Mouse (Mus musculus) liver, embryonic 15.5 days (tissue): ENCODE results near the gene Rnf214. TPM values are rescaled to one million over a fixed set of nuclear protein-coding genes. Genes with fewer than 3 reads are reported as not detected.

Source experiments
- ATAC-seq: fragments of 200-750 bp; cut with Nextera tagmentation; 2 replicates; pipeline ENCODE4 v1.8.0; 2017; ENCODE audit warnings: moderate number of reproducible peaks, mild to moderate bottlenecking, moderate library complexity; ENCODE audit not compliant: insufficient read depth
- H3K27ac ChIP-seq: fragments of 300-500 bp; sonication (generic); replicated peaks from 2 replicates; pipeline ENCODE4 v1.5.1; 2015; ENCODE audit warnings: mild to moderate bottlenecking, inconsistent platforms
- H3K27me3 ChIP-seq: fragments of 300-500 bp; sonication (generic); 2 replicates; pipeline ENCODE4 v1.6.1; 2015; ENCODE audit warnings: mild to moderate bottlenecking, inconsistent platforms
- H3K36me3 ChIP-seq: fragments of 300-500 bp; sonication (generic); replicated peaks from 2 replicates; pipeline ENCODE4 v1.6.1; 2015; ENCODE audit warnings: moderate library complexity, mild to moderate bottlenecking, inconsistent platforms
- H3K4me1 ChIP-seq: fragments of 300-500 bp; sonication (generic); replicated peaks from 2 replicates; pipeline ENCODE4 v1.6.1; 2015; ENCODE audit warnings: inconsistent platforms
- H3K4me2 ChIP-seq: fragments of 300-500 bp; sonication (generic); 2 replicates; pipeline ENCODE4 v1.6.1; 2015; ENCODE audit warnings: moderate library complexity, mild to moderate bottlenecking, inconsistent platforms
- H3K4me3 ChIP-seq: fragments of 300-500 bp; sonication (generic); replicated peaks from 2 replicates; pipeline ENCODE4 v1.5.1; 2015; ENCODE audit warnings: mild to moderate bottlenecking, inconsistent platforms
- H3K9ac ChIP-seq: fragments of 300-500 bp; sonication (generic); 2 replicates; pipeline ENCODE4 v1.6.1; 2015; ENCODE audit warnings: moderate library complexity, mild to moderate bottlenecking, inconsistent platforms
- H3K9me3 ChIP-seq: fragments of 300-500 bp; sonication (generic); replicated peaks from 2 replicates; pipeline ENCODE4 v1.6.1; 2016; ENCODE audit warnings: inconsistent platforms
- WGBS: fragments of 180-500 bp; shearing (Covaris S2); methylation state at CpG from one replicate; pipeline ENCODE4 v1.1.7; 2015; ENCODE audit warnings: mixed read lengths; ENCODE audit not compliant: insufficient replicate concordance; 5-methylcytosine and 5-hydroxymethylcytosine counted together
- polyA plus RNA-seq: library from polyadenylated mRNA; unstranded; fragments of >200 nt; fragmentation: Nextera tagmentation; extraction: Ambion mirVana; gene quantifications from 2 replicates; pipeline ENCODE4 v1.2.1, GENCODE M21; 2015

Rnf214 gene
- polyA plus RNA-seq, 1 experiment from 2014 or later, result 15.2 TPM

DNA sequence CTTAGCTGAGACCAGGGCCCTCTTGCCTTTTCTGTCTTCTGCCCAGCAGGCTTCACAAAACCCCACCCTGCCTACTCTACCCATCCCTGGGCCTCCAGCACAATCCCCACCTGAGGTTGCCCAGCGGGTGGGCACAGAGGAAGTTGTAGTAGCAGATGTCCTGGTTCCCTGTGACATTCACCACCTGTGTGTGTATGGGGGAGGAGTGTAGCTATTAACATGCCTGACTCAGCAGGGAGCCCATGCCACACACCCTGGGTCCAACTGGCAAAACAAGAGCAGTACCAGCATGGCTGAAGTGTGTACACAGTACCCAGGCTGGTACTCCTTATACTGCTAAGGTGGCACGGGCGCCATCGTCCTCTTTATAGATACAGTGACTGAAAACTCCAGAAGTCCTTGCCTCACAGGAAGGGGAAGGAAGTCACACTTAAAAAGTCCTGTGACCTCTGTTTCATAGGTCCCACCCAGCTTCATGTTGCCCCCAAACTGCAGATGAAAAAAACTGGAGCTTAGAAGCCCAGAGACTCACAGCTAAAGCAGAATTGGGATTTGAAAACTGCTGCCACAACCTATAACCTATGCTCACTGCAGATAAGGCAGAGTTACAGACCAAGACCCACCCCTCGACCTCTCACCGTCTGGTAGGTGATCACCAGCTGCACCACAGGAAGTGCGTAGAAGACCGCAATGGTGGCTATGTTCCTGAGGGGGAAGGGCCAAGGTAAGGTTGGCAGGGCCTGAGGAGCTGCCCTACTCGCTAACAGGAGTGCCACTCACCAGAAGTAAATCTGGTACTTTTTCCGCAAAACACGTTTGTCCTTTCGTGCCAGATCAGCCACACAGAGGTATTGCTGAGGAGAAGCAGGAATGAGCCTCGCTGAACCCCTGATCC, 38.0 kb upstream of the Rnf214 start:
- Histone ChIP-seq H3K4me3 (no peak overlapping the region), H3K9ac (no peak overlapping the region), H3K4me2 (no peak overlapping the region), H3K27me3 (no peaks in the 10 kb centered on the region), H3K4me1 (peaks cover 46% of the 10 kb centered on the region), H3K9me3 (no peaks in the 10 kb centered on the region), H3K36me3 (peaks cover 92% of the 10 kb centered on the region), H3K27ac (0 out of 2 replicates have a peak overlapping the region, but pooled peaks have one; percentile 29)
- no peak for ATAC-seq
- 45% methylated on average over 13 of the region's 13 CpGs for WGBS

DNA sequence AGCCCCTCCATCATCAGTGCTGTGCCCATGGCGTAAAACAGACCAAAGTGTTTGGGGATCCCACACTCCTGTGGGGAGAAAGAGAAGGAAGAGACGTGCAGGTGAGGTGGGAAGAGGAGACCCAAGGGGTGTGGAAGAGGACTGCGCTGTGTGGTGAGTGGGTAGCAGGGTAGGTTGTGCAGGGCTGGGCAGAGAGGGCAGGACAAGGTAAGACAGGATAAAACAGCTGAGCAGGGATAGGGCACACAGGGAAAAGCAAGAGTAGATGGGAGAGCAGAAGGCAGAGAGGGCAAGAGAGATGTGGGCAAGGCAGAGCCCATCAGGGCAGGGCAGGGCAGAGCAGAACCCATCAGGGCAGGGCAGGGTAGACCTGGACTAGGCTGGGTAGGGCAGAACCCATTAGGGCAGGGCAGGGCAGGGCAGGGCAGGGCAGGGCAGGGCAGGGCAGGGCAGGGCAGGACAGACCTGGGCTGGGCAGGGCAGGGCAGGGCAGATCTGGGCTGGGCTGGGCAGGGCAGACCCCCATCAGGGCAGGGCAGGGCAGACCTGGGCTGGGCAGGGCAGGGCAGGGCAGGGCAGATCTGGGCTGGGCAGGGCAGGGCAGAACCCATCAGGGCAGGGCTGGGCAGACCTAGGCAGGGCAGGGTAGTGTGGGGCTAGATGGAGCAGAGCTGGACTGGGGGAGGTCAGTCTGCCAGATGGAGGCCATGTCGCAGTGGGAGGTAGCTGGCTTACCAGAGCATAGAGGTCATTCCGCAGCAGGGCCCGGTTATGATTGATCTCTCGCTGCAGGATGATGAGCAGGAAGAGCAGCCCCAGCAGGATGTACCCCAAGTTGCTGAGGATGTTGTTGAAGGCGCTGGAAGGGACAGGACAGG, 37.2 kb upstream of the Rnf214 start:
- Histone ChIP-seq H3K27me3 (no peaks in the 10 kb centered on the region), H3K4me1 (peaks cover 46% of the 10 kb centered on the region), H3K9me3 (no peaks in the 10 kb centered on the region), H3K4me3 (no peak overlapping the region), H3K36me3 (peaks cover 91% of the 10 kb centered on the region), H3K27ac (0 out of 2 replicates have a peak overlapping the region, but pooled peaks have one; percentile 29), H3K9ac (no peak overlapping the region), H3K4me2 (no peak overlapping the region)
- ATAC-seq, result peak; percentile 71
- 81% methylated on average over 8 of the region's 8 CpGs for WGBS

DNA sequence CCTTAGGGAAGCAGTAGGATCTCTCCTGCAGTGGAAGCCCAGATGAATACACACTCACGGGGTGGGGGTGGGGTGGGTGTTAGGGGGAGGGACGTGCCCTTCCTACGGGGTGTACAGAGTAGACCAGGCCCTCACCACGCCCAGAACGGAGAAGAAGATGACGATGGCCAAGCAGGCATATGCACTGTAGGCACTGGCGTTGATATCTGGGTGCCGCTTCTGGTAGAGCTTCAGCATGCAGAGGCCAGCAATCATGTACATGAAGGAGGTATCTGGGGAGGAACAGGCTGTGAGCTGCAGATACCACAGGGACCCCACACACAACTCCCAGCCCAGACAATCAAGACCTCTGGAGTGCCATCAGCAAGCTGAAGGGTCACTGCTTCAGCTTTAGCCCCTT, 36.2 kb upstream of the Rnf214 start:
- 25% methylated on average over 8 of the region's 8 CpGs for WGBS

DNA sequence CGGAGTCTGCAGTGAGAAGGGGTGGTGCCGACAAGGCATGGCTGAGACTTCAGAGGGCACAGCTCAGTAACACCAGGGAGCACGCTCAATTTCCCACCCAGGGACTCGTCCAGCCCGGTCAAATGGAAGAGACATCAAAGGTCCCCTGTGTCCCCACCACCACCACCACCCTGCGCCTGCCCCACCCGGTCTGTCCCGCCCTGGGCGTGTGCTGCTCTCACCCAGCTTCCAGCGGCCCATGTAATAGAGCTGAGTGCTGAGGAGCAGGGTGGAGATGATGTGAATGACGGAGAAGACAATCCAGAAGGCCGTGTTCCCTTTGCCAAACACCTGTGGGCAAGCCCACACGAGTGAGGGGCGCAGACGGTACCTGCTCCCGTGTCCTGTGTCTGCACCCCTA, 35.8 kb upstream of the Rnf214 start:
- Histone ChIP-seq H3K4me1 (peaks cover 46% of the 10 kb centered on the region), H3K4me3 (no peak overlapping the region), H3K27ac (no peak overlapping the region), H3K4me2 (peak overlapping the region; percentile 15), H3K9me3 (no peaks in the 10 kb centered on the region), H3K9ac (no peak overlapping the region), H3K27me3 (no peaks in the 10 kb centered on the region), H3K36me3 (peaks cover 86% of the 10 kb centered on the region)
- WGBS, result 65% methylated on average over 16 of the region's 16 CpGs
- ATAC-seq, result peak; percentile 60

More for the DNA sequence above, 36.2 kb upstream of the Rnf214 start:
- Histone ChIP-seq H3K4me1 (peaks cover 46% of the 10 kb centered on the region), H3K9ac (no peak overlapping the region), H3K27me3 (no peaks in the 10 kb centered on the region), H3K4me3 (no peak overlapping the region), H3K9me3 (no peaks in the 10 kb centered on the region), H3K36me3 (peaks cover 91% of the 10 kb centered on the region), H3K4me2 (peak overlapping the region; percentile 15), H3K27ac (no peak overlapping the region)
- ATAC-seq, result peak; percentile 77

DNA sequence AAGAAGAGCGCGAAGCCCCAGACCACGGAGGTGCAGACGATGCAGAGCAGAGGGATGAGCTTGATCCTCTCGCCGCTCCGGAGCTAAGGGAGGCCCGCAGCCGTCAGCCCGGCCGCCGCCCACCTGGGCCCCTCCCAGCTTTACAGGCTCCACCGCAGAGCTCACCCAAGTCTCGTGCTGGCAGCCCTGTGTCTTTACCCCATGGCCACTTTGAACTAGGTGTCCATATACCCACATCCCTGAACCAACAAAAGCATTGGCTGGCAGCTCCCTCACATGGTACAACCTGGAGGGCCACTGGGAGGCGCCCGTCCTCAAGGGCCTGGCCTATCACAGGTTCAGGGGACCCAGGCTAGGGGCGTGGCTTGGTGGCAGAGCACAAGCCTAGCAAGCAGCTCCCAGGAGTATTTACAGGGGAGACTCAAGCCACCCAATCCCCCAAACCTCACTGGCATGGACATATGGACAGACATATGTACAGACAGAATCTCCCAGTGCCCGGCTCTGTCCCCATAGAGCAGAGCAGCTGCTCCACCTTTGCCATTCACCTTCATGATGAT, 34.7 kb upstream of the Rnf214 start:
- Histone ChIP-seq H3K27me3 (0 out of 2 replicates have a peak, but pooled peaks cover 2% of the 10 kb centered on the region), H3K27ac (no peak overlapping the region), H3K9ac (no peak overlapping the region), H3K4me2 (no peak overlapping the region), H3K36me3 (peaks cover 76% of the 10 kb centered on the region), H3K4me1 (peaks cover 46% of the 10 kb centered on the region), H3K9me3 (no peaks in the 10 kb centered on the region), H3K4me3 (no peak overlapping the region)
- no peak for ATAC-seq
- 70% methylated on average over 18 of the region's 18 CpGs for WGBS

DNA sequence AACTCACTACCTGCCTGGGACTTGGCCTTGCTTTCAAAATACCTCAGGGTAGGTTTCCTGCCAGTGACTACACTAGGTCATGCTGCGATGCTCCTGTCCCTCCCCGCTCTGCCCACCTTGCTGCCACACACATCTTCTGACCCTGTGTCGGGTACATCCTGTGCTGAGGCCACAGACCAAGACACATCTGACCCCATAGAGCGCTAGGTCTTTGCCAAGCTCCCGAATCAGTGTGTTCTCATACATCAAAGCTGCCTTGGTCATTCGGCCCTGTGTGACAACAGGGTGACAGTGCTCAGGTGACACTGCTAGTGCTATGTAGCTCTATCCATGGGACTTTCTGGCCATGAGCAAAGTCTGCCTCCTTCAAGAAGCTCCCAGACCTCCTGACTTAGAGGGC, 33.1 kb upstream of the Rnf214 start:
- H3K4me2 ChIP-seq, result no peak overlapping the region
- peaks cover 60% of the 10 kb centered on the region for H3K36me3 ChIP-seq
- peaks cover 15% of the 10 kb centered on the region for H3K27me3 ChIP-seq
- H3K9me3 ChIP-seq, result no peaks in the 10 kb centered on the region
- H3K4me1 ChIP-seq, result peaks cover 38% of the 10 kb centered on the region
- no peak overlapping the region for H3K4me3 ChIP-seq
- no peak overlapping the region for H3K9ac ChIP-seq
- 81% methylated on average over 6 of the region's 6 CpGs for WGBS
- no peak for ATAC-seq
- no peak overlapping the region for H3K27ac ChIP-seq

DNA sequence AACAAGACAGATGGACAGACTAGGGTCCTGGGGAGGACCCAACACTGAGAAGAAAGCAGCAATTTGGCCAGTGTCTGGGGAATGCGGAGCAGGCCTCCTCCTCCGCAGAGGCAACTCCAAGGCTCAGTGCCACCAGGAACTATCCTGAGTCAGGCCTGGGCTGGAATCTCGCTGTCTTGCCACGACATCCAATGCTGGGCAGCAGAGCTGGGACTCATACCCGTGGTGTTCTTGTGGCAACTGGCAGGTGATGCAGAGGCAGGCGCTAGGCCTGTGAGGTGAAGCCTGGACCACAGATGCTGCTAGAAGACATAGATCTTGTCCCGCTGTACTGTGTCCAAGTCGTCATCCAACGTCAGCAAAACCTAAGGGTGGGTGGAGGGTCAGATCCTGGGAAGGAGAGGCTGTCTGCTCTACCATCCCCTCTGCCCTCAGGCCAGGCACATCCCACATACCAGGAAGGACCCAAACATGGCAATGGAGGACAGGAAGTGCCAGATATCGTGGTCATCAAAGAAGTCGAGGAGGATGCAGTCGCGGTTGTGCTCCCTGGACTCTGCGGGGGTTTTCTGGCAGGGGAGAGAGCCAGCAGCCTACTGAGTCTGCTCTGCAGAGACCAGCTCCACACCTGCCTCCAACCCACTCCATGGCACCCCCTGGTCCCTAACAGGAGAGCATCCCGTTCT, 32.4 kb upstream of the Rnf214 start:
- no peak for ATAC-seq
- H3K27ac ChIP-seq, result no peak overlapping the region
- peaks cover 53% of the 10 kb centered on the region for H3K36me3 ChIP-seq
- 66% methylated on average over 15 of the region's 15 CpGs for WGBS
- peaks cover 19% of the 10 kb centered on the region for H3K27me3 ChIP-seq
- no peak overlapping the region for H3K9ac ChIP-seq
- no peak overlapping the region for H3K4me3 ChIP-seq
- H3K4me1 ChIP-seq, result peaks cover 31% of the 10 kb centered on the region
- no peaks in the 10 kb centered on the region for H3K9me3 ChIP-seq
- no peak overlapping the region for H3K4me2 ChIP-seq

DNA sequence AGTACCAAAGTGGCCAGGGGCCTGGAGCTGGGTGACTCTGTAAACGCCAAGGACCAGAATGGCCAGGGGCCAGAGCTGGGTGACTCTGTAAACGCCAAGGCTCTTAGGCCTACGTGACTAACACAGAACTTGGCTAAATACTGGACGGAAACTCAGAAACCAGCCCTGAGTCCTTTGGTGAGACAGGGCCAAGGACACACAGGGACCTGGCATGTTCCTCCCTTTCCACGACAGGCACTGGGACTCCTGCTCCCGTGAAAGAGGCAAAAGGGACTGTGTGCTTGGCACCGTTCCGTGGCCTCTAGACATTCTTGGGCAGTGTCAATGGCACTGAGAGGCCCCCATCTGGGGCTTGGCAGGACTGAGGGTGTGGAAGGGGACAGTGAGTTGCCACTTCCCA, 31.4 kb upstream of the Rnf214 start:
- WGBS, result 80% methylated on average over 8 of the region's 8 CpGs

DNA sequence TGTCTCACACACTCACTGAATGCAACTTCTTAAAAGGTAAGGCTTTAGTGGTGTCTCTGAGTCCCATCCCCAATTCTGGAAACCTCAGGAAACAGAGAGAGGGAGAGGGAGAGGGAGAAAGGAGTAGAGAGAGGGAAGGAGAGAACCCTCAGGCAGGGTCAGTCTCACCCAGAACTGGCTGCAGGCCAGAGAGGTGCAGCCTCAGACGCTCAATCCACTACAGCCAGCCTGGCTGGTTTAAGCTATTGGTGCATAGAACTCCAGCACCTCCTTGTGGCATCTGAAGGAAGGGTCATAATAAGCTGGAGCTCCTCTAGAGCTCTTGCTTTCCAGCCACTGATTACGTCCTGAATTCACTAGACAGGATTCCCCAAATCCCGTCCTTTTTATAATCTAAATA, 30.2 kb upstream of the Rnf214 start:
- 16% methylated on average over 3 of the region's 3 CpGs for WGBS
- ATAC-seq, result peak; percentile 56; the same call in 1 of the 2 replicates
- Histone ChIP-seq H3K27me3 (peaks cover 19% of the 10 kb centered on the region), H3K9ac (no peak overlapping the region), H3K36me3 (peaks cover 31% of the 10 kb centered on the region), H3K9me3 (no peaks in the 10 kb centered on the region), H3K4me1 (peaks cover 9% of the 10 kb centered on the region), H3K4me3 (no peak overlapping the region), H3K27ac (no peak overlapping the region), H3K4me2 (no peak overlapping the region)

More for the DNA sequence above, 31.4 kb upstream of the Rnf214 start:
- H3K27me3 ChIP-seq, result peaks cover 19% of the 10 kb centered on the region
- peaks cover 43% of the 10 kb centered on the region for H3K36me3 ChIP-seq
- H3K9ac ChIP-seq, result no peak overlapping the region
- H3K4me1 ChIP-seq, result peaks cover 21% of the 10 kb centered on the region
- no peak for ATAC-seq
- no peaks in the 10 kb centered on the region for H3K9me3 ChIP-seq
- H3K27ac ChIP-seq, result no peak overlapping the region
- H3K4me3 ChIP-seq, result no peak overlapping the region
- no peak overlapping the region for H3K4me2 ChIP-seq

DNA sequence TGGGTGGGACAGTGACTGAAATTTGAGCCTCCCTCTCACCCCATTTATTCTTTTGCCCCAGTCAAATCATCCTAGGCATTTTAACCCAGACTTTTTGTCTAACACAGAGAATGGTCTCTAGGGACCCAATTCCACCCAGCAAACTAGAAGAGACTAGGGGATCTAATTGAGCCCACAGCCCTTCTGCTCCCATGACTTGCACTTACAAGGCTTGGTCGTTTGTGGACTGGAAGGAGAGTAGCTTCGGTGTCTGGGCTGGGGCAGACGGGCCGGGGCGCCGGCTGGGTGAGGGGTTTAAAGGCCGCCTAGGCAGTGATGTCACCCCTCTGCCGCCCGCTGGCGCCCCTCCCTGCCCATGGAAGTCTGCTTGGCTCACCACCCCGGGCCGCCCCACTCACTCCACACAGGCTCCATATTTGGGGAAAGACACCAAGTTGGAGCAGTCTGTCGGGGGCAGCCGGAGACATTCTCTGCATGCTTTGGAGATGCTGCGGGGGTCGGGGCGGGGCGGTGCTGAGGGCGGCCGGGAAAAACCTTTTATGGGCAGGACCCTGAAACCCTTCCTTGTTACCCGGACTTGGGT, 29.0 kb upstream of the Rnf214 start, which contains the start of gene Tagln:
Tagln (minus strand) TSS at position 431 of the 583 bp plus-strand sequence.
- 28% methylated on average over 21 of the region's 21 CpGs for WGBS
- no peak within 1 kb of the TSS for H3K27ac ChIP-seq
- H3K27me3 ChIP-seq, result peaks cover 19% of the 10 kb centered on the region
- peaks cover 29% of the 10 kb centered on the region for H3K36me3 ChIP-seq
- no peak within 1 kb of the TSS for H3K9ac ChIP-seq
- no peak within 1 kb of the TSS for H3K4me2 ChIP-seq
- H3K9me3 ChIP-seq, result no peaks in the 10 kb centered on the region
- ATAC-seq, result no peak
- H3K4me3 ChIP-seq, result no peak within 1 kb of the TSS
- H3K4me1 ChIP-seq, result no peaks in the 10 kb centered on the region; the same call in 1 of the 2 replicates
